Mouse (Mus musculus) kidney, adult 18-20 months (tissue): Measurements from ENCODE around the gene Pdzrn4.
A peak's percentile ranks its signal among the peaks of the same experiment; 100 is the strongest.

ENCODE experiments used
- DNase-seq: peaks from one replicate; pipeline ENCODE4 v3.0.0; 2021

The Pdzrn4 gene

DNA sequence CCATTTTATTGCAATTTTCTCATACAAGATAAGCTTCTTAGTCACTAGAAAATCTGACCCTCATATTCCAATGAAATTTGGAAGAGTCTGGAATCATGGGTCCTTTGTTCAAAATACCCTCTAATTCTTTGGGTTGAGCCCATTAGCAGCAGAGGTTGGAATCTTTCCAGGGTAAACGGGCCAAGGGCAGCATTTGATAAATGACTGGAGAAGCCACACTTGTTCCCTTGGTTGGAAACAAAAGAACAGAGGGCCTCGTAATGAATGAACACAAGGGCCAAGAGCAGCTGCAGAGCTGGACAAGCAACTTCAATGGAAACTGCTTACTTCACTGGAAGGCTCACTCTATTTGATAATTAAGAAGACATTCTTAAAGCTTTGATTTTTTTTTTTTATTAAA is 198.0 kb downstream of the Pdzrn4 start:
- DNase-seq, result no peak

DNA sequence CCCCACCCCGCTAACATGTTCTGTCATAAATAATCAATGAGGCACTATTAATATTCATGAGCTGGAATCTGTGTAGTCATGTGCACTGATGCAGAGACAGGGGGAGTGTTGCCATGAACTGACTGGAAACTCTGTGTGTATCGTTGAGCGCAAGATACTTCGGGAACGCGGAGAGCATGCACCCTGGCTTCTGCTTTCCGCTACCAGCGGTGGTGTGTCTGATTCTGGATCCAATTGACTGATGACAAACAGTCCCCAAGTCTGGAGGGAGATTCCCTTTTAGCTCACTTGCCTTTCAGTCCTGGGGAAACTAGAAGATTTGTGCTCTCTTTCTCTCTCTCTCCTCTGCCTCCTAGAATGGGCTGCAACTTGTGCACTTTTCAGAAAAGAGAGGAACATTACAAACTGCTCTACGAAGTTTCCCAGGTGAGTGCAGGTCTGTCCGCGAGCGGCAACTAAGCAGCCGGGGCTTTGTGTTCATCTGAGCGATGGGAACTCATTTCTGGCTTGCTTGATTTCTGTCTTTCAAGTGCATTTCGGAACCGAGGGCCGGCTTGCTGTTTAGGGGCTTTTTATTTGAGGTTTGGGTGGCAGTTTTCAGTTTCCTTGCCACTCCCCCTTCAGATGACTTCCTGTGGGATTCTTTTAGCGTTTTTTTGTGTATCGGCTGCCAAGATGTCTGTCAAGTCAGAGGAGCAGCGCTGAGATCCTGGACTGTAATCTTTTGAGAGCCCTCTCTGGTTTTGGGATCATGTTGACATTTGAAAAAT is 200.5 kb downstream of the Pdzrn4 start:
- peak; percentile 10 for DNase-seq

GRCm38 (mm10) chr15:92598380-92599295 is 202.0 kb downstream of the Pdzrn4 start:
- peak; percentile 15 for DNase-seq

GRCm38 (mm10) chr15:92599381-92599780 is 202.7 kb downstream of the Pdzrn4 start:
- DNase-seq, result no peak

- DNase-seq, result no peak
These were observed 214.2 kb downstream of the Pdzrn4 start for GRCm38 (mm10) chr15:92610866-92611265.

DNA sequence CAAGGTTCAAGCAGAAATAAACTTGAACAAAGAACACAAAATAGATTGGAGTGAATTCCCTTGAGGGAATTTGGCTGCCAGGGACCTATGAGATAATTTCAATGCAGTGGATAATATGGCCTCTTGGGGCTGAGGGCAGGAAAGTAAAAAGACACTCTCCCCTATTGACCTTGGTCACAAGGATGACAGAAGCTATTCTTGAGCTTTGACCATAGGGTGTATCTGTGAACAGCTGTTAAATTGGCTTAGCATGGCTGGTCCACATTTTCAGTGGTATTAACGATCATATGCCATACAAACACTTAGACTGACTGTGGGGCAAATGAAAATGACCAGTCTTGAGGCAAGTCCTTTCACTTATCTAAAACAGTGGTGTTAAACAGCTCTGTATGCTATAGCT is 215.7 kb downstream of the Pdzrn4 start:
- no peak for DNase-seq

DNA sequence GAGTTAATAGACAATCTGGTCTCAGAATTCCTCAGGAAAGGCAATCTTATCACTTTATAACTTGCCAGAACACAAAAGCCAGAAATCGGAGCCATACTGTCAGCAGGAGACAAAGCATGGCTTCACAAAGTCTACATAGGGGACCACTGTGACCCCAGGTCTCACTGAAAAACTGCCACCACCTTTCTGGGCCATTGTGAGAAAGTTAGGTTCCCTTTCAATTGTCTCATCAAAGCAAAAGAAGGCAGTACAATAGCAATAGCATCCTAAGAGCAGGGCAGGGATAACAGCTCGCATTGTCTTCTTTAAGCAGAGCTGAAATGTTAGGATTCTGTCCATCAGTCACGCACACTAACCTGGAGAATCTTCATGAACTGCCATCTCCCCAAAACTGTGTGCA is 216.5 kb downstream of the Pdzrn4 start:
- no peak for DNase-seq

- DNase-seq, result no peak
These were observed 225.1 kb downstream of the Pdzrn4 start for GRCm38 (mm10) chr15:92621731-92622234.

DNA sequence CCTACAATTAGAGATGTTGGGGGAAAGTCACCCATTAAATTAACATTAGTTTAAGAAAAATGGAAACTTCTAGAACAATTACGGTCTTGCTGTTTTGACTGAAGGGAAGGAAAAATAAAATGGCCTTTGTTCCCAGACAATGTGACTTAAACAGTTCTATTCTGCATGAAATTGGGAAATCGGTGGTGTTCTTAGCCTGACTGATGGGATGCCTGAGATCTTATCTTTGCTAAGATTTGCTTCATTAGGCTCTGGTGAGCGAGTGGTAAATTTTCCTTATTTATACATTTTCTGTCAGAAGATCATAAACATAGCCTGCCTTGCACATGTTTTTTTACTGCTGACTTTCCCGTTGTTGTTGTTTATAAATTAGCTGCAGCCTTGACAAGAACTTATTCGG is 225.6 kb downstream of the Pdzrn4 start:
- no peak for DNase-seq

DNA sequence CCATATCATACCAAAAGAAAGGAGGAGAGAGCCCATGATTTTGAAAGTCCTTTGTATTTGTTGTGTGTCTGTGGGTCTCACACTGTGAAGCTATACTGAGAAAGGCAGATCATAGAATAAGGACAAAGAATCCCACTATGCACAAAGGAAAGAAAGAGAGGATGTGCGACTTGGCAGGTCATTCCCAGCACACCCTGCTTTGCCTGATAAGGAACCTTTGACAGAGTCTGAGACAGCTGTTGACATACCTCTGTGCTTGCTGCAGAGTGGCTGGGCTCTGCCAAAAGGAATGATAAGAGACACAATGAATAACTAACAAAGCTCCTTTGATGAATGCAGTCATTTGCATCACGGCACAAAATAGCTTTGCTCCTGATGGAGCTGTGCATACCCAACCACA is 232.5 kb downstream of the Pdzrn4 start:
- DNase-seq, result no peak

- DNase-seq, result no peak
These were observed 237.4 kb downstream of the Pdzrn4 start for GRCm38 (mm10) chr15:92634044-92634610.

- no peak for DNase-seq
These were observed 243.8 kb downstream of the Pdzrn4 start for GRCm38 (mm10) chr15:92640212-92641082.

DNA sequence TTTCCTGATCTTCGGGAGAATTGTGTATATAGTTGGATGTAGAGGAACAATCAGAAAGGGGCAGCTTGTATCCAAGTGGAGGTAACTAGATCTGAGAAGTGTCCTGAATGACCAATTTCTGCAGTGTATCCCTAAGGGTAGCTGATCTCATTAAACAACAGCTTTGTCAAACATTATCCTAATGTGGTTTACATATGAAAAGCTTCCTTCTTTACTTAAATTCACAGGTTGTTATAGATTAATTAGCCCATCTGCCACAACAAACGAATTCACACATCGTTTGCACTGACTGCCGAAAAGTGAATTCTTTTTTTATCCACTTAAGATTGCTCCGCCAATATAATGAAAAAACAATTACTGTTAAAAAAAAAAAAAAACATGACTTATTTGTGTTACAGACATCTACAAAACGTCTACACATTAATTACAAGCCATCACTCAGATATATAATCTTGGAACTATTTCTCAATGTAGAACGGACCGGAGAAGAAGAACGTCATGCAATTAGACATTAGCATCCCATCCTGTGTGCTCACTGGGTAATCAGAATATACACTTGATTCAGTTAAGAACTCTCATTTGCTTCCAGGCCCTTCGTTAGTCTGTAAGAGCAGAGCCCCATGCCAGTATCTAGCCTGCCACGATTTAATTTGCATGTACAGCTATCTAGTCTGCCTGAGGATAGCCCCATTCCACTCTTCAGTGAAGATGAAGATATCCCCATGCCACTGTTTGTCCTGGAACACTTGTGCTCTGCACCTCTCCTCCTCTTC is 274.8 kb downstream of the Pdzrn4 start:
- DNase-seq, result no peak

DNA sequence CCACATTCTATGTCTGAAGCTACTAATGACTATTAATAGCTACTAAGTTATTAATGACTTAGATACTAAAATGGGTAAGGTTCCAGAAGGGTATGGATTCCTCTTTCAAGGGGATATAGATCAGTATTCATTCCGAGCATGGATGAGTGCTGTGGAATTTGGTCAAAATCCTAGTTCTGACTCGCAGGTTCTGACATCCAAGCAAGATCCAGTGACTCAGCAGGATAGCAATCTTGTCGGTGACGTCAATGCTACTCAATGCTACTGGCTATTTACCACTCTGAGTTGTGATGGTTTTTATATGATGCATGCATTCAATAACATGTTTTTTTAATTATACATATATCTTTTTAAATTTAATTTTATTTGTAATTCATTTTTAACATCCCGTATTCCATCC is 279.4 kb downstream of the Pdzrn4 start:
- DNase-seq, result no peak

DNA sequence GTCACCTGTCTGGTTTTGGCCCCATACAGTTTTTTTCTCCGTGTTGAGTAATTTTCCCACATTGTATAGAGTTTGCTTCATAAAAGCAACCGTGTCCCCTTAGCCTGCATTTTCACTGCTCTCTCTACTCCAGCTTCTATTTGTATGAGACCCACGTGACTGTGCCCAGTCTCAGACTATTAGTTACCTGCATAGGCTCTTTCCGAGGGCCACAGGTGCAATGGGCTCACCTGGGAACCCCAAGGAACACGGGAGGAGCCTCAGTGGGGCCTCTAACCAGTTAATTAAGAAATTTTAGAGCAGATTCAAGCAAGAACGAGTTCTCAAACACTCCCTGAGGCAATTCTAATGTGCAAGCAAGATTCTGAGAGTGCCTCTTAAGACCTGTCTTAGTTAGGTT is 281.7 kb downstream of the Pdzrn4 start:
- no peak for DNase-seq

DNA sequence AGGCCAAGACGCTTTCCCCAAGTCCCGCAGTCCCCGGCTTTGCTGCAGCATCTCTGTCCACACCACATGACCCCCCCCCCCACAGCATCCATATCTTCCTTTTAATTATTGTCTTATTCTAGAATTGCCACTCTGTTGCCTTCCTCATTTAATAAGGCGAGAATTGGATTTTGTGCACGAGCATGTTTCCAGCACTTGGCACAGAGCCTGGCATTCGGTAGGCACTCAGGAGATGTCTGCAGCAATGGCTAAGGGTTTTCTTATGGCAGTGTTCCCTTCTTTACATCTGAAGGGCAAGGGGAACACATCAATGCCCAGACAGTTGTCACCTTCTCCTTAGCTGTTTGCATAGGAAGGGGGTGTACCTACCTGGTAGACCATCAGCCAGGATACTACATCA is 282.9 kb downstream of the Pdzrn4 start:
- DNase-seq, result no peak

GRCm38 (mm10) chr15:92696276-92696956 is 299.7 kb downstream of the Pdzrn4 start:
- DNase-seq, result no peak

- no peak for DNase-seq
These were observed 307.5 kb downstream of the Pdzrn4 start for GRCm38 (mm10) chr15:92704146-92704545.

DNA sequence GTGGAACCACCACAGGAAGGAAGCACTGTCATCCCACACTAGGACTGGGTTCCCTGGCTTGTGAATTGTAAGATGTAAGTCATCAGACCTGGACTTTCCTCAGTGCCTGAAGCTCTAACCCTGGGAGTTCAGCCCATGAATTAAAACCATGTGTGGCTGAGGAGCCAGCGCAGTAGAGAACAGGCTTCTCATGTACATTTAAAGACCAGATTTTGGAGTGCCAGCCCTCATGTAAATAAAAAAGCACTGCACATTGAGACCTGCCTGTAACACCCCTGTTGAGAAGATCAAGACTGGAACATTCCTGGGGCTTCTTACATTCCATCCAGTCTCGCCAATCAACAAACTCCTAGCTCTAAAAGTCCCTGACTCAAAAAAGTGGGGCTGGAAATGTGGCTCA is 342.0 kb downstream of the Pdzrn4 start:
- no peak for DNase-seq

GRCm38 (mm10) chr15:92739887-92740286 is 343.2 kb downstream of the Pdzrn4 start:
- DNase-seq, result no peak

GRCm38 (mm10) chr15:92743624-92744023 is 346.9 kb downstream of the Pdzrn4 start:
- no peak for DNase-seq
